Mouse (Mus musculus) heart, embryonic 11.5 days (tissue): ENCODE measurements around the gene S100a3. TPM values are rescaled to one million over a fixed set of nuclear protein-coding genes. Genes with fewer than 3 reads are reported as not detected.

Experiments used
- ATAC-seq: fragments of 200-750 bp; cut with Nextera tagmentation; replicated peaks from 2 replicates; pipeline ENCODE4 v1.8.0; 2017; ENCODE audit warnings: moderate library complexity; ENCODE audit not compliant: insufficient number of reproducible peaks, low FRiP score, low TSS enrichment
- H3K27ac ChIP-seq: fragments of 300-500 bp; sonication (generic); 2 replicates; pipeline ENCODE4 v1.5.1; 2014; ENCODE audit warnings: mild to moderate bottlenecking, low read depth, low read length
- H3K27me3 ChIP-seq: fragments of 300-500 bp; sonication (generic); 2 replicates; pipeline ENCODE4 v1.6.1; 2014; ENCODE audit warnings: mild to moderate bottlenecking, low read length, mixed read lengths; ENCODE audit not compliant: control insufficient read depth, insufficient read depth
- H3K36me3 ChIP-seq: fragments of 300-500 bp; sonication (generic); 2 replicates; pipeline ENCODE4 v1.6.1; 2014; ENCODE audit warnings: mild to moderate bottlenecking, low read length, moderate library complexity, mixed read lengths; ENCODE audit not compliant: control insufficient read depth, insufficient read depth
- H3K4me1 ChIP-seq: fragments of 300-500 bp; sonication (generic); 2 replicates; pipeline ENCODE4 v1.6.1; 2014; ENCODE audit warnings: low read length; ENCODE audit not compliant: control insufficient read depth, insufficient read depth
- H3K4me2 ChIP-seq: fragments of 300-500 bp; sonication (generic); 2 replicates; pipeline ENCODE4 v1.6.1; 2014; ENCODE audit warnings: mild to moderate bottlenecking, moderate library complexity
- H3K4me3 ChIP-seq: fragments of 300-500 bp; sonication (generic); 2 replicates; pipeline ENCODE4 v1.5.1; 2014; ENCODE audit warnings: low read depth, low read length
- H3K9ac ChIP-seq: fragments of 300-500 bp; sonication (generic); 2 replicates; pipeline ENCODE4 v1.6.1; 2014; ENCODE audit warnings: mild to moderate bottlenecking, low read depth, low read length, moderate library complexity
- H3K9me3 ChIP-seq: fragments of 300-500 bp; sonication (generic); replicated peaks from 2 replicates; pipeline ENCODE4 v1.6.1; 2016; ENCODE audit warnings: low read length; ENCODE audit not compliant: control insufficient read depth
- WGBS: fragments of 180-500 bp; shearing (Covaris S2); extraction: QIAGEN DNeasy Blood & Tissue Kit; methylation state at CpG from one replicate; pipeline ENCODE4 v1.1.7; 2014; ENCODE audit not compliant: insufficient replicate concordance; 5-methylcytosine and 5-hydroxymethylcytosine counted together
- polyA plus RNA-seq: library from polyadenylated mRNA; unstranded; fragments of >200 nt; fragmentation: Nextera tagmentation; extraction: Ambion mirVana; gene quantifications from 2 replicates; pipeline ENCODE4 v1.2.1, GENCODE M21; 2014

The S100a3 gene
- polyA plus RNA-seq, 1 experiment from 2014 or later: 0.24 TPM

DNA sequence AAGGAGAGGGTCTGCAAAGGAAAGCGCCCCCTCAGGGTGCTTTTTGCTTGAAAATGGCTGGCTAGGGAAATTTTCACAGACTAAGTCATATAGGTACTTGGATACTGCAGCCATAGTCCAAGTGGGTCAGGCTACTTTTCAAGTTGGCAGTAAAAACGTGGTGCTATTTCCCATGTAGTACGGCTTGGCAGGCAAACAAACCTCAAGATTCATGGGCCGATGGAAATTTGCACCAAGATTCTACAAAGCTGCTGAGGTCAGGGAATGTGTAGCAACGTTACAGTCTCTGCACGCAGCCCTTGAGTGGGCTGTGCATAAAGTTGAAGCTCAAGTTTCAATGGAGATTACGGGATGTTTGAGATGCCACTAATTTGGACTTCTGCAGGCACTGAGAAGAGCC is 19.1 kb downstream of the S100a3 start:
- no peak for ATAC-seq
- H3K9me3 ChIP-seq: no peaks in the 10 kb centered on the region

GRCm38 (mm10) chr3:90581141-90581540 is 20.8 kb downstream of the S100a3 start:
- ATAC-seq: no peak
- no peaks in the 10 kb centered on the region for H3K9me3 ChIP-seq
- H3K4me3 ChIP-seq: no peak overlapping the region
- H3K36me3 ChIP-seq: no peaks in the 10 kb centered on the region
- no peak overlapping the region for H3K4me2 ChIP-seq
- WGBS: 90% methylated on average over 5 of the region's 5 CpGs
- H3K27me3 ChIP-seq: no peaks in the 10 kb centered on the region
- 0 out of 2 replicates have a peak, but pooled peaks cover 3% of the 10 kb centered on the region for H3K4me1 ChIP-seq
- no peak overlapping the region for H3K9ac ChIP-seq
- H3K27ac ChIP-seq: no peak overlapping the region

More for the DNA sequence above, 19.1 kb downstream of the S100a3 start:
- no peak overlapping the region for H3K4me3 ChIP-seq
- H3K4me2 ChIP-seq: no peak overlapping the region
- no peak overlapping the region for H3K9ac ChIP-seq
- no peaks in the 10 kb centered on the region for H3K36me3 ChIP-seq
- 59% methylated on average over 7 of the region's 7 CpGs for WGBS
- 0 out of 2 replicates have a peak, but pooled peaks cover 3% of the 10 kb centered on the region for H3K4me1 ChIP-seq
- no peak overlapping the region for H3K27ac ChIP-seq
- H3K27me3 ChIP-seq: no peaks in the 10 kb centered on the region

DNA sequence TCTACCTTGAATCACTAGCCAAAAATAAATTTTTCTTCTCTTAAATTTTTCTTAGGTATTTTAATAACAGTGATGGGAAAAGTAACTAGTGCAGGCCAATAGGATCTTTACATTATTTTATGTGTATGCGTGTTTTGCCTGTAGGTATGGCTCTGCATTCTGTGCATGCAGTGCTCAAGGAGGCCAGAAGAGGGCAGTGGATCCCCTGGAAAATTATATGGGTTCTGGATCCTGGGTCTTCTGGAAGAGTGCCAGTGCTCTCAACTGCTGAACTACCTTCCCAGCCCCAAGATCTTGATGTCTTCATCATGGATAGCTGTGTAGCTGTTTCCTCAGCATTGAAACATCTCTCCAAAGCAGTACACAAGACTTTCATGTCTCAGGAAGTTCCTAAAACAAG is 21.8 kb downstream of the S100a3 start:
- H3K4me2 ChIP-seq: no peak overlapping the region
- no peak for ATAC-seq
- no peaks in the 10 kb centered on the region for H3K27me3 ChIP-seq
- H3K36me3 ChIP-seq: no peaks in the 10 kb centered on the region
- no peak overlapping the region for H3K4me3 ChIP-seq
- WGBS: 91% methylated on average over 1 of the region's 1 CpGs
- H3K27ac ChIP-seq: no peak overlapping the region
- H3K4me1 ChIP-seq: 0 out of 2 replicates have a peak, but pooled peaks cover 3% of the 10 kb centered on the region
- no peak overlapping the region for H3K9ac ChIP-seq
- H3K9me3 ChIP-seq: no peaks in the 10 kb centered on the region

DNA sequence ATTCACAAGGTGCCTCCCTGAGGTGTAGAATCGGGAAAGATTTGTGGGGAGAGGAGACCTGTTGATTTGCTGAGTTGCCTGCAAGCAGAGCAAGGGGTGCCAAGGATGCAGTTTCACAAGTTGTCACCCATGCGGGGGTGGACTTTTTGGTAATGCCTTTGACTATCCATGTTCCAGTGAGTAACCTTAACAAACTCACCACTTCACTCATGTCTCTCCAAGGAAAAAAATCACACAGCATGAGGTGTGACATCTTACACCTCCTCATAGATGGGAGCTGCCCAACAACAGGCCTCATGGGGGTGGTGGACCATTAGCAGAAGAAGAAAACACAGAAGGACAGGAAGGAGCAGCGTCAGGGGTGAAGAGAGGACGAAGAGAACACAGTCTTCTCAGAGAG is 22.2 kb downstream of the S100a3 start:
- Histone ChIP-seq H3K4me1 (0 out of 2 replicates have a peak, but pooled peaks cover 3% of the 10 kb centered on the region), H3K9ac (no peak overlapping the region), H3K9me3 (no peaks in the 10 kb centered on the region), H3K36me3 (no peaks in the 10 kb centered on the region), H3K27me3 (no peaks in the 10 kb centered on the region), H3K4me2 (no peak overlapping the region), H3K4me3 (no peak overlapping the region), H3K27ac (no peak overlapping the region)
- ATAC-seq: no peak
- WGBS: 72% methylated on average over 4 of the region's 4 CpGs

DNA sequence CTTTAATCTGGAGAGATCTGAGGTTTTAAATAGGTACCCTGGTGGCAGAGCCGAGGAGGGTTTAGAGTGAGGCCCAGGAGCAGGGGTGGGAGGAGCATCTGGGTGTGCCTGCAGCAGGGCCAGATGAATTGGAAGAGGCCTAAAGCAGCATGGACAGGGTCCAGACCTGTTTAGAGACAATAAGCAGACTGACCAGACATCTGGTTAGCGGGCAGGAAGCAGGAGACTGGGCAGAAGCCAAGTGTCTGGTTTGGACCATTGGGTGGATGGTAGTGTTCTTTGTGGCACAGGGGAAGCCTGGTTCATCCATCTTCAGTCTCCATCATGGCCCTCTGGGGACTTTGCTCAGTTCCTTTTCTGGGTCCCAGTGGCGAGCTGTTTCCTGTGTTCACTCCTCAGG is 23.5 kb downstream of the S100a3 start:
- Histone ChIP-seq H3K4me1 (0 out of 2 replicates have a peak, but pooled peaks cover 3% of the 10 kb centered on the region), H3K27me3 (no peaks in the 10 kb centered on the region), H3K4me2 (no peak overlapping the region), H3K27ac (no peak overlapping the region), H3K36me3 (no peaks in the 10 kb centered on the region), H3K4me3 (no peak overlapping the region), H3K9ac (no peak overlapping the region), H3K9me3 (no peaks in the 10 kb centered on the region)
- ATAC-seq: no peak
- 38% methylated on average over 3 of the region's 3 CpGs for WGBS

DNA sequence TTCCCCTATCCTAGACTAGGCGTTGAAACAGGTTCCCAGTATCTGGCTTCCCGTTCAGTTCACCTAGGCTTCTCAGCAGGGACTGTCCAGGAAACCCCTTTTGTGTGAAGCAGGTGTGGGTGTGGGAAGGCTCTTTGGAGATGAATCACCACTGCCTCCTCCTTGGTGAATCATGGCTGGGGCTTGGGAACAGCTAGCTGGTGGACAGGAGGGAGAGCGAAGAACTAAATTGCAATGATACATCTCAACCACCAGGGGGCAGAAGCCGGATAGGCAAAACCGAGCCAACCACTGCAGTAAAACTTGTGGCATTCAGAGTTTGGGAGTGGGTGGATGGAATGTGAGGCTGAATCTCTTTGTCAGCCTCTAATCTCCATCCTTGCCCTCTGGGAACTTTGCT is 25.2 kb downstream of the S100a3 start:
- no peak for ATAC-seq
- Histone ChIP-seq H3K4me3 (no peak overlapping the region), H3K9ac (no peak overlapping the region), H3K27ac (no peak overlapping the region), H3K4me2 (no peak overlapping the region), H3K4me1 (0 out of 2 replicates have a peak, but pooled peaks cover 3% of the 10 kb centered on the region), H3K36me3 (no peaks in the 10 kb centered on the region), H3K27me3 (no peaks in the 10 kb centered on the region), H3K9me3 (no peaks in the 10 kb centered on the region)
- WGBS: 31% methylated on average over 5 of the region's 5 CpGs

DNA sequence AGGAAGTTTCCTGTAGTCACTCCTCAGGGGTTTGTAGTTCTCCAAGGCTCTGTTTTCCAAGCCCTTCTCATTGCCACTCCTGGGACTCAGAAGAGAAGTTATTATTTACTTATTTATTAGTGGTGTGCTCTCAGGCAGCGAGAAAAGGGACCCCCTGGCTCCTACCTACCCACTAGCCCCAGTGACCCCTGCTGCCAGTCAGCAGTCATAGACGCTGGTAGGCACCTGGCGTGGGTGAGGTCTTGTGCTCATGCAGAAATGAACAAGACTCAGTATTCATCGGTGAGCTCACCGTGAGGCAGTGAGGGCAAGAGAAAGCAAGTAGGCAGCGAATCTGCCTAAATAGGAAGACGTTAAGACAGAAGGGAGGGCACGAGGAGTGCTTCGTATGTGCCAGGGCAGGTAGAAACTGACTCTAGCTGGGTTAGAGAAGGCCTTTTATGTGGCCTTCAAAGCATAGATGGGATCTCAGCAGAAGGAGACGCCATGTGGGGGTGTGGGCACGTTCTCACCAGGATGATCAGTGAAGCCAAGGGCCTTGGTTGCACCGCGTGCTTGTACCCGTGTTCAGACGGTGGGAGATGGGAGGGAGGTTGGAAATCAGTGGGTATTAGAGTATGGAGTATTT is 25.8 kb downstream of the S100a3 start:
- no peak overlapping the region for H3K9ac ChIP-seq
- H3K27me3 ChIP-seq: no peaks in the 10 kb centered on the region
- no peaks in the 10 kb centered on the region for H3K36me3 ChIP-seq
- no peak overlapping the region for H3K27ac ChIP-seq
- no peaks in the 10 kb centered on the region for H3K9me3 ChIP-seq
- no peak for ATAC-seq
- H3K4me1 ChIP-seq: 0 out of 2 replicates have a peak, but pooled peaks cover 3% of the 10 kb centered on the region
- no peak overlapping the region for H3K4me3 ChIP-seq
- 78% methylated on average over 15 of the region's 15 CpGs for WGBS
- H3K4me2 ChIP-seq: no peak overlapping the region

- H3K27ac ChIP-seq: no peak overlapping the region
- H3K9ac ChIP-seq: no peak overlapping the region
- H3K36me3 ChIP-seq: no peaks in the 10 kb centered on the region
- no peaks in the 10 kb centered on the region for H3K9me3 ChIP-seq
- H3K4me1 ChIP-seq: 0 out of 2 replicates have a peak, but pooled peaks cover 3% of the 10 kb centered on the region
- no peak overlapping the region for H3K4me3 ChIP-seq
- no peak for ATAC-seq
- WGBS: 41% methylated on average over 10 of the region's 10 CpGs
- H3K27me3 ChIP-seq: no peaks in the 10 kb centered on the region
- H3K4me2 ChIP-seq: no peak overlapping the region
Observed at GRCm38 (mm10) chr3:90586906-90587305, 26.5 kb downstream of the S100a3 start.
